Mouse (Mus musculus) forebrain, embryonic 12.5 days (tissue): ENCODE measurements around the gene Wfdc11. TPM values are rescaled to one million over a fixed set of nuclear protein-coding genes. Genes with fewer than 3 reads are reported as not detected.
"Not testable (repeated sequence)": the region's sequence is repeated elsewhere in the genome, so short reads cannot be mapped to it uniquely, and the experiment has no call there.

Experiments
- ATAC-seq: fragments of 200-750 bp; cut with Nextera tagmentation; 2 replicates; pipeline ENCODE4 v1.8.0; 2017; ENCODE audit warnings: moderate TSS enrichment; ENCODE audit not compliant: low FRiP score
- H3K27ac ChIP-seq: fragments of 300-500 bp; sonication (generic); 2 replicates; pipeline ENCODE4 v1.5.1; 2016; ENCODE audit warnings: mild to moderate bottlenecking
- H3K27me3 ChIP-seq: fragments of 300-500 bp; sonication (generic); 2 replicates; pipeline ENCODE4 v1.6.1; 2016; ENCODE audit warnings: mild to moderate bottlenecking
- H3K36me3 ChIP-seq: fragments of 300-500 bp; sonication (generic); replicated peaks from 2 replicates; pipeline ENCODE4 v1.6.1; 2016; ENCODE audit warnings: mild to moderate bottlenecking
- H3K4me1 ChIP-seq: fragments of 300-500 bp; sonication (generic); 2 replicates; pipeline ENCODE4 v1.6.1; 2016
- H3K4me2 ChIP-seq: fragments of 300-500 bp; sonication (generic); 2 replicates; pipeline ENCODE4 v1.6.1; 2016; ENCODE audit warnings: mild to moderate bottlenecking, moderate library complexity
- H3K4me3 ChIP-seq: fragments of 300-500 bp; sonication (generic); replicated peaks from 2 replicates; pipeline ENCODE4 v1.5.1; 2016; ENCODE audit warnings: mild to moderate bottlenecking
- H3K9ac ChIP-seq: fragments of 300-500 bp; sonication (generic); 2 replicates; pipeline ENCODE4 v1.6.1; 2016; ENCODE audit warnings: mild to moderate bottlenecking
- H3K9me3 ChIP-seq: fragments of 300-500 bp; sonication (generic); 2 replicates; pipeline ENCODE4 v1.6.1; 2016
- WGBS: fragments of 180-500 bp; shearing (Covaris S2); methylation state at CpG from one replicate; pipeline ENCODE4 v1.1.7; 2016; 5-methylcytosine and 5-hydroxymethylcytosine counted together
- polyA plus RNA-seq: library from polyadenylated mRNA; unstranded; fragments of >200 nt; fragmentation: Nextera tagmentation; extraction: Ambion mirVana; gene quantifications from 2 replicates; pipeline ENCODE4 v1.2.1, GENCODE M21; 2016

Wfdc11 gene
- polyA plus RNA-seq, 1 experiment from 2014 or later: not detected

- Histone ChIP-seq H3K9ac (no peak overlapping the region), H3K27me3 (no peaks in the 10 kb centered on the region), H3K9me3 (no peaks in the 10 kb centered on the region), H3K27ac (no peak overlapping the region), H3K36me3 (no peaks in the 10 kb centered on the region), H3K4me3 (no peak overlapping the region), H3K4me2 (no peak overlapping the region), H3K4me1 (no peaks in the 10 kb centered on the region)
- no peak for ATAC-seq
- WGBS: 82% methylated on average over 4 of the region's 4 CpGs
Measured at GRCm38 (mm10) chr2:164621775-164622174, 52.1 kb downstream of the Wfdc11 start.

GRCm38 (mm10) chr2:164619050-164619449, 54.8 kb downstream of the Wfdc11 start:
- H3K4me3 ChIP-seq: no peak overlapping the region
- H3K4me1 ChIP-seq: no peaks in the 10 kb centered on the region
- no peaks in the 10 kb centered on the region for H3K36me3 ChIP-seq
- no peak overlapping the region for H3K27ac ChIP-seq
- no peak for ATAC-seq
- H3K9me3 ChIP-seq: no peaks in the 10 kb centered on the region
- no peak overlapping the region for H3K4me2 ChIP-seq
- WGBS: 82% methylated on average over 5 of the region's 5 CpGs
- H3K27me3 ChIP-seq: no peaks in the 10 kb centered on the region
- H3K9ac ChIP-seq: no peak overlapping the region

- Histone ChIP-seq H3K36me3 (no peaks in the 10 kb centered on the region), H3K9ac (no peak overlapping the region), H3K27ac (no peak overlapping the region), H3K4me1 (no peaks in the 10 kb centered on the region), H3K9me3 (no peaks in the 10 kb centered on the region), H3K4me2 (no peak overlapping the region), H3K27me3 (no peaks in the 10 kb centered on the region), H3K4me3 (no peak overlapping the region)
- no peak for ATAC-seq
- 92% methylated on average over 3 of the region's 3 CpGs for WGBS
Measured at GRCm38 (mm10) chr2:164615386-164615785, 58.5 kb downstream of the Wfdc11 start.

- not testable (repeated sequence) for H3K9ac ChIP-seq, H3K36me3 ChIP-seq, H3K4me3 ChIP-seq, ATAC-seq, H3K4me1 ChIP-seq, H3K9me3 ChIP-seq, H3K4me2 ChIP-seq, H3K27me3 ChIP-seq, H3K27ac ChIP-seq
- 63% methylated on average over 8 of the region's 8 CpGs for WGBS
Measured at GRCm38 (mm10) chr2:164613471-164613870, 60.4 kb downstream of the Wfdc11 start, which contains the start of the genes Wfdc6b and Wfdc8. TSS of gene Wfdc6b (plus strand) at chr2:164613522. TSS of gene Wfdc8 (minus strand) at chr2:164613626.

Other genes with a start within 250 kb of the Wfdc11 start
- 12.1 and 12.6 TPM in 2 replicates for gene Sdc4, start 230.2 kb downstream of the Wfdc11 start, polyA plus RNA-seq
- gene Sys1, start 217.1 kb downstream of the Wfdc11 start, polyA plus RNA-seq: 60.5 and 67.4 TPM in 2 replicates
- gene Gm20458, start 213.1 kb downstream of the Wfdc11 start, polyA plus RNA-seq: 4.7 and 6.2 TPM in 2 replicates
- gene Trp53tg5, start 200.4 kb downstream of the Wfdc11 start, polyA plus RNA-seq: not detected in 2 replicates
- gene Dbndd2, start 188.0 kb downstream of the Wfdc11 start, polyA plus RNA-seq: 4.6 and 4.7 TPM in 2 replicates
- 43.3 and 45.2 TPM in 2 replicates for gene Pigt, start 176.6 kb downstream of the Wfdc11 start, polyA plus RNA-seq
- 29.9 and 34.5 TPM in 2 replicates for gene Wfdc2, start 111.7 kb downstream of the Wfdc11 start, polyA plus RNA-seq
- gene Spint3, start 100.6 kb downstream of the Wfdc11 start, polyA plus RNA-seq: not detected in 2 replicates
- gene Wfdc6a, start 88.6 kb downstream of the Wfdc11 start, polyA plus RNA-seq: not detected in 2 replicates
- gene Eppin, start 80.5 kb downstream of the Wfdc11 start, polyA plus RNA-seq: not detected in 2 replicates
- not detected in 2 replicates for gene Wfdc6b, start 60.6 kb downstream of the Wfdc11 start, polyA plus RNA-seq
- not detected in 2 replicates for gene Wfdc8, start 60.5 kb downstream of the Wfdc11 start, polyA plus RNA-seq
- gene Wfdc16, start 35.3 kb downstream of the Wfdc11 start, polyA plus RNA-seq: not detected in 2 replicates
- not detected in 2 replicates for gene Wfdc10, start 18.0 kb downstream of the Wfdc11 start, polyA plus RNA-seq
- gene Wfdc9, start 17.5 kb downstream of the Wfdc11 start, polyA plus RNA-seq: not detected in 2 replicates
- not detected in 2 replicates for gene Wfdc13, start 11.0 kb upstream of the Wfdc11 start, polyA plus RNA-seq
- not detected in 2 replicates for gene Spint4, start 24.4 kb upstream of the Wfdc11 start, polyA plus RNA-seq
- gene Spint5, start 41.2 kb upstream of the Wfdc11 start, polyA plus RNA-seq: not detected in 2 replicates
- gene Wfdc3, start 71.8 kb upstream of the Wfdc11 start, polyA plus RNA-seq: 0.73 and 0.81 TPM in 2 replicates
- gene Dnttip1, start 71.9 kb upstream of the Wfdc11 start, polyA plus RNA-seq: 83.6 and 88.3 TPM in 2 replicates
- 601 and 611 TPM in 2 replicates for gene Ube2c, start 95.8 kb upstream of the Wfdc11 start, polyA plus RNA-seq
- 1.3 TPM in 1 of 2 replicates, not detected in the other for gene Tnnc2, start 105.9 kb upstream of the Wfdc11 start, polyA plus RNA-seq
- 11.5 and 13.0 TPM in 2 replicates for gene Snx21, start 111.7 kb upstream of the Wfdc11 start, polyA plus RNA-seq
- gene Acot8, start 130.8 kb upstream of the Wfdc11 start, polyA plus RNA-seq: 13.2 and 13.7 TPM in 2 replicates
- 10.2 and 10.7 TPM in 2 replicates for gene Zswim3, start 131.0 kb upstream of the Wfdc11 start, polyA plus RNA-seq
- gene Zswim1, start 148.6 kb upstream of the Wfdc11 start, polyA plus RNA-seq: 21.4 and 25.7 TPM in 2 replicates
- not detected in 2 replicates for gene Spata25, start 154.4 kb upstream of the Wfdc11 start, polyA plus RNA-seq
- gene Ctsa, start 158.8 kb upstream of the Wfdc11 start, polyA plus RNA-seq: 85.8 and 88.3 TPM in 2 replicates
- 4.2 and 4.6 TPM in 2 replicates for gene Neurl2, start 159.4 kb upstream of the Wfdc11 start, polyA plus RNA-seq
- 39.0 and 40.4 TPM in 2 replicates for gene Pltp, start 183.6 kb upstream of the Wfdc11 start, polyA plus RNA-seq
- 92.9 and 96.3 TPM in 2 replicates for gene Pcif1, start 205.2 kb upstream of the Wfdc11 start, polyA plus RNA-seq
- gene Zfp335, start 237.7 kb upstream of the Wfdc11 start, polyA plus RNA-seq: 18.3 and 19.1 TPM in 2 replicates